Mouse (Mus musculus): ENCODE measurements around the gene Gm20388. TPM values are rescaled to one million over a fixed set of nuclear protein-coding genes. Genes with fewer than 3 reads are reported as not detected.

The Gm20388 gene
- polyA plus RNA-seq, 1 experiment from 2014 or later = 12.4 TPM

- H3K9ac ChIP-seq (ENCODE audit: low read depth, low read length) = no peak overlapping the region
- H3K36me3 ChIP-seq (ENCODE audit: control insufficient read depth, insufficient read depth, low read length) = no peaks in the 10 kb centered on the region
- H3K4me3 ChIP-seq (ENCODE audit: low read length) = no peak overlapping the region
- H3K4me2 ChIP-seq (ENCODE audit: low read length) = no peak overlapping the region
- H3K9me3 ChIP-seq (ENCODE audit: control insufficient read depth, low read length) = no peaks in the 10 kb centered on the region
- no peak overlapping the region for H3K27ac ChIP-seq (ENCODE audit: low read depth, low read length)
- H3K4me1 ChIP-seq (ENCODE audit: control insufficient read depth, insufficient read depth, low read depth, low read length) = peaks cover 6% of the 10 kb centered on the region
- WGBS = 88% methylated on average over 15 of the region's 15 CpGs
- no peak for ATAC-seq
- peaks cover 17% of the 10 kb centered on the region for H3K27me3 ChIP-seq (replicated peaks; ENCODE audit: control insufficient read depth, insufficient read depth, low read length)
Observed at GRCm38 (mm10) chr8:120739526-120739925, 828.9 kb downstream of the Gm20388 start.

GRCm38 (mm10) chr8:120740579-120740978 is 829.9 kb downstream of the Gm20388 start:
- WGBS = 81% methylated on average over 2 of the region's 2 CpGs
- no peaks in the 10 kb centered on the region for H3K9me3 ChIP-seq (ENCODE audit: control insufficient read depth, low read length)

GRCm38 (mm10) chr8:120741001-120741400 is 830.4 kb downstream of the Gm20388 start:
- Histone ChIP-seq H3K36me3 (ENCODE audit: control insufficient read depth, insufficient read depth, low read length) (no peaks in the 10 kb centered on the region), H3K9me3 (ENCODE audit: control insufficient read depth, low read length) (no peaks in the 10 kb centered on the region), H3K4me2 (ENCODE audit: low read length) (no peak overlapping the region), H3K9ac (ENCODE audit: low read depth, low read length) (no peak overlapping the region), H3K4me3 (ENCODE audit: low read length) (no peak overlapping the region), H3K4me1 (ENCODE audit: control insufficient read depth, insufficient read depth, low read depth, low read length) (peaks cover 2% of the 10 kb centered on the region), H3K27me3 (replicated peaks; ENCODE audit: control insufficient read depth, insufficient read depth, low read length) (peaks cover 7% of the 10 kb centered on the region), H3K27ac (ENCODE audit: low read depth, low read length) (no peak overlapping the region)
- 54% methylated on average over 17 of the region's 17 CpGs for WGBS
- no peak for ATAC-seq

More at GRCm38 (mm10) chr8:120740579-120740978, 829.9 kb downstream of the Gm20388 start:
- Histone ChIP-seq H3K4me2 (ENCODE audit: low read length) (no peak overlapping the region), H3K4me1 (ENCODE audit: control insufficient read depth, insufficient read depth, low read depth, low read length) (peaks cover 3% of the 10 kb centered on the region), H3K36me3 (ENCODE audit: control insufficient read depth, insufficient read depth, low read length) (no peaks in the 10 kb centered on the region), H3K9ac (ENCODE audit: low read depth, low read length) (no peak overlapping the region), H3K4me3 (ENCODE audit: low read length) (no peak overlapping the region), H3K27ac (ENCODE audit: low read depth, low read length) (no peak overlapping the region), H3K27me3 (replicated peaks; ENCODE audit: control insufficient read depth, insufficient read depth, low read length) (peaks cover 7% of the 10 kb centered on the region)
- ATAC-seq = no peak

- H3K4me2 ChIP-seq (ENCODE audit: low read length) = no peak overlapping the region
- H3K4me3 ChIP-seq (ENCODE audit: low read length) = no peak overlapping the region
- ATAC-seq = no peak
- H3K36me3 ChIP-seq (ENCODE audit: control insufficient read depth, insufficient read depth, low read length) = no peaks in the 10 kb centered on the region
- H3K9ac ChIP-seq (ENCODE audit: low read depth, low read length) = no peak overlapping the region
- WGBS = 93% methylated on average over 15 of the region's 15 CpGs
- H3K27ac ChIP-seq (ENCODE audit: low read depth, low read length) = no peak overlapping the region
- H3K27me3 ChIP-seq (replicated peaks; ENCODE audit: control insufficient read depth, insufficient read depth, low read length) = peaks cover 7% of the 10 kb centered on the region
- H3K4me1 ChIP-seq (ENCODE audit: control insufficient read depth, insufficient read depth, low read depth, low read length) = no peaks in the 10 kb centered on the region
- H3K9me3 ChIP-seq (ENCODE audit: control insufficient read depth, low read length) = no peaks in the 10 kb centered on the region
Observed at GRCm38 (mm10) chr8:120741815-120742530, 831.3 kb downstream of the Gm20388 start.

- no peak overlapping the region for H3K27ac ChIP-seq (ENCODE audit: low read depth, low read length)
- 0 out of 2 replicates have a peak, but pooled peaks cover under 1% of the 10 kb centered on the region for H3K27me3 ChIP-seq (replicated peaks; ENCODE audit: control insufficient read depth, insufficient read depth, low read length)
- ATAC-seq = no peak
- H3K9me3 ChIP-seq (ENCODE audit: control insufficient read depth, low read length) = no peaks in the 10 kb centered on the region
- 44% methylated on average over 12 of the region's 12 CpGs for WGBS
- no peaks in the 10 kb centered on the region for H3K36me3 ChIP-seq (ENCODE audit: control insufficient read depth, insufficient read depth, low read length)
- no peak overlapping the region for H3K4me2 ChIP-seq (ENCODE audit: low read length)
- H3K4me3 ChIP-seq (ENCODE audit: low read length) = no peak overlapping the region
- no peaks in the 10 kb centered on the region for H3K4me1 ChIP-seq (ENCODE audit: control insufficient read depth, insufficient read depth, low read depth, low read length)
- no peak overlapping the region for H3K9ac ChIP-seq (ENCODE audit: low read depth, low read length)
Observed at GRCm38 (mm10) chr8:120743149-120743897, 832.7 kb downstream of the Gm20388 start.

- H3K4me1 ChIP-seq (ENCODE audit: control insufficient read depth, insufficient read depth, low read depth, low read length) = no peaks in the 10 kb centered on the region
- H3K36me3 ChIP-seq (ENCODE audit: control insufficient read depth, insufficient read depth, low read length) = no peaks in the 10 kb centered on the region
Observed at GRCm38 (mm10) chr8:120743898-120744290, 833.3 kb downstream of the Gm20388 start.

GRCm38 (mm10) chr8:120744448-120744847 is 833.8 kb downstream of the Gm20388 start:
- ATAC-seq = no peak
- WGBS = 47% methylated on average over 5 of the region's 5 CpGs
- H3K4me3 ChIP-seq (ENCODE audit: low read length) = no peak overlapping the region
- H3K27me3 ChIP-seq (replicated peaks; ENCODE audit: control insufficient read depth, insufficient read depth, low read length) = no peaks in the 10 kb centered on the region
- no peak overlapping the region for H3K9ac ChIP-seq (ENCODE audit: low read depth, low read length)
- no peak overlapping the region for H3K4me2 ChIP-seq (ENCODE audit: low read length)
- no peak overlapping the region for H3K27ac ChIP-seq (ENCODE audit: low read depth, low read length)
- no peaks in the 10 kb centered on the region for H3K36me3 ChIP-seq (ENCODE audit: control insufficient read depth, insufficient read depth, low read length)
- H3K4me1 ChIP-seq (ENCODE audit: control insufficient read depth, insufficient read depth, low read depth, low read length) = no peaks in the 10 kb centered on the region
- no peaks in the 10 kb centered on the region for H3K9me3 ChIP-seq (ENCODE audit: control insufficient read depth, low read length)

More at GRCm38 (mm10) chr8:120743898-120744290, 833.3 kb downstream of the Gm20388 start:
- Histone ChIP-seq H3K4me3 (ENCODE audit: low read length) (no peak overlapping the region), H3K27ac (ENCODE audit: low read depth, low read length) (no peak overlapping the region), H3K9ac (ENCODE audit: low read depth, low read length) (no peak overlapping the region), H3K27me3 (replicated peaks; ENCODE audit: control insufficient read depth, insufficient read depth, low read length) (no peaks in the 10 kb centered on the region), H3K4me2 (ENCODE audit: low read length) (no peak overlapping the region), H3K9me3 (ENCODE audit: control insufficient read depth, low read length) (no peaks in the 10 kb centered on the region)
- no peak for ATAC-seq
- 66% methylated on average over 4 of the region's 4 CpGs for WGBS

GRCm38 (mm10) chr8:120745226-120745625 is 834.6 kb downstream of the Gm20388 start:
- Histone ChIP-seq H3K4me1 (ENCODE audit: control insufficient read depth, insufficient read depth, low read depth, low read length) (no peaks in the 10 kb centered on the region), H3K4me3 (ENCODE audit: low read length) (no peak overlapping the region), H3K27ac (ENCODE audit: low read depth, low read length) (no peak overlapping the region), H3K36me3 (ENCODE audit: control insufficient read depth, insufficient read depth, low read length) (no peaks in the 10 kb centered on the region), H3K9me3 (ENCODE audit: control insufficient read depth, low read length) (no peaks in the 10 kb centered on the region), H3K4me2 (ENCODE audit: low read length) (no peak overlapping the region), H3K9ac (ENCODE audit: low read depth, low read length) (no peak overlapping the region), H3K27me3 (replicated peaks; ENCODE audit: control insufficient read depth, insufficient read depth, low read length) (no peaks in the 10 kb centered on the region)
- no peak for ATAC-seq
- 76% methylated on average over 7 of the region's 7 CpGs for WGBS

GRCm38 (mm10) chr8:120746007-120746701 is 835.5 kb downstream of the Gm20388 start:
- no peaks in the 10 kb centered on the region for H3K27me3 ChIP-seq (replicated peaks; ENCODE audit: control insufficient read depth, insufficient read depth, low read length)
- no peaks in the 10 kb centered on the region for H3K4me1 ChIP-seq (ENCODE audit: control insufficient read depth, insufficient read depth, low read depth, low read length)
- H3K4me3 ChIP-seq (ENCODE audit: low read length) = no peak overlapping the region
- no peak for ATAC-seq
- no peaks in the 10 kb centered on the region for H3K36me3 ChIP-seq (ENCODE audit: control insufficient read depth, insufficient read depth, low read length)
- H3K4me2 ChIP-seq (ENCODE audit: low read length) = no peak overlapping the region
- H3K9me3 ChIP-seq (ENCODE audit: control insufficient read depth, low read length) = no peaks in the 10 kb centered on the region
- 75% methylated on average over 18 of the region's 18 CpGs for WGBS
- no peak overlapping the region for H3K27ac ChIP-seq (ENCODE audit: low read depth, low read length)
- H3K9ac ChIP-seq (ENCODE audit: low read depth, low read length) = no peak overlapping the region
